Mouse (Mus musculus) adrenal gland, postnatal 10 days (tissue): ENCODE measurements at regions not wholly inside any gene's neighbourhood (a gene's known extent, or its start where the extent isn't known, plus 50 kb on each side); places are given as distances from the start of the nearest gene placed in this dataset.
A peak's percentile ranks its signal among the peaks of the same experiment; 100 is the strongest.

ENCODE experiments used
- DNase-seq: peaks from one replicate; pipeline ENCODE4 v3.0.0; 2021; ENCODE audit warnings: mixed read lengths

DNA sequence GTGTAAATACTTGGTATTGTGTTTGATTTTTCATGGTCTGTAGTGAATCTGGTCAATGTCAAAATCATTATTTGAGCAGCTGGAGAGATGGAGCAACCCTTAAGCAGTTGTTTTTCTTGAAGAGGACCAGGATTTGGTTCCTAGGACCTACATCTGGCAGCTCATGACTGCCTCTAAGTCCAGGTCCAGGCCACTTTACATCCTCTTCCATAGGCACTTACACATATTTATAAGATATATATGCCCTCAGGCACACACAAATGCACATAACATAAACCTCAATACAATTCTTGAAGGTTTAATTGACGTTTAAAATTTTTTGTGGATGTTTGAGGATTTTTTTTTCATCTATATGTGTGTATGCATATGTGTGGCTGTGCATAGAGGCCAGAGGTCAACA lies 96.8 kb upstream of the Fam240b start:
- no peak for DNase-seq

DNA sequence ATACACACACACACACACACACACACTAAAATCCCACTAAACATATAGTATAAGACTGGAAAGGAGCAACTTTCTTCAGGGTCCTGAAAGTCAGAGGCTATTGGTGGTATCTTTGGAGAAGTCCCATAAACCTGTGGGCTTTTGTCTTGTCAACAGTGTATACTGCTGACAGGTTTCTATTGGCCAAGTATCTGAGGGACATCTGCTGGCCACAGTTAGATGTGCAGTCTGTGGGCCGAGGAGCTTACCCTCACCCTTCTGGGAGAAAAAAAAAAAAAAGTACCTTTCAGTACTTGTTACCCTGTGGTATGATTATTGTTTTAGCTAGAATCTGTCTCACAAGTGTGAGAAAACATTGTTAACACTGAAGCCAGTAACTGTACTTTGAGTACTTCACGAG lies 76.1 kb upstream of the Fam240b start:
- peak; percentile 28 for DNase-seq

DNA sequence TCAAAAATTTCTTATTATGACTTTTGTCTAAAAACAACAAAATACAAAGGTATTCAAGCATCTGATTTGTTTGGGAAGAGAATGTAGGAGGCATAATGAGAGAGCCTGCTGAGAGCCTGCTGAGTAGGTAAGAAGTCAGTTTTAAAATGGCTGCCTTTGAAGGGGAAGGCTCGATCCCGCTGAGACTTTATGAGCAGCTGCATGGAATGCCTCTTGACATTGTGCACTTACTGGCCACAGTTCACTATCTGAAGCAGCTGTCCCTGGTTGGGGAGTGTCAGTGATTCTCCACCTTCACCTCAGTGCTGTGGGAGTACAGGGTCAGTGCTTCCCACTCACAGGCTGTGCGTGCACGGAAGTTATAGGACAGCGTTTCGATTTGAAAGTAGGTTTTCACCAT lies 71.3 kb upstream of the Fam240b start:
- DNase-seq, result no peak

DNA sequence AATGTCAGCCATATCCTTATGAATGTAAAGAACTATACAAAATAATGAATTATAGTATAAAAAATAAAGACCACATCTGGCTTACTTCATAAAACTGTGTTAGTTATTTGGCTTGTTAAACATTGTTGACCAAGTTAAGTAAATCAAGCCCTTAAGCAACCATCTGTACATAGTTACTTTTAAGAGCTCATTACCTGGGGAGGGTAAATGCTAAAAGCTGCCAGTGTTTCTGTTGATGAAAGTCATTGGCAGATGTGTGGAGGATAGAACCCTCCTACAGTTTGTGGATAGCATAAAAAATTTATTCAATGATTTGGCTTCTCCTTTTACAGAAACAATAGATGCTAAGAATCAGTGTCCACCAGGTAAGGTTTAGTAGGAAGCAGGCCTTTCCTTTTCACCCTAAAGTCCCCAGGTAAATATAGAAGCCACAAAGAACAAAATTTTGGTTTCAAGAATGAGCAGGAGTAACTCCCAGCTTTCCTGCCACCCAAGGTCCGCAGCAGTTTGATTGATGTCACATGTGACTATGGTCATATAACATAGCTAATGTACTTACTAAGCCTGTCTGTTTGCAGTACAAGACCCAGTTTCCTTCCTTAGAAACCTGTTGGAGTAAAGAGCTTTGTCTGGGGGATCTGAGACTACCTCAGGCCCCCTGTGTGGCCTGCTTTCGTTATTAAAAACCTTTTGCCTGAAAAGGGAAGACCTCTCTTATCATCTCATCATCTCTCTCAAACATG lies 69.5 kb upstream of the Fam240b start:
- no peak for DNase-seq

DNA sequence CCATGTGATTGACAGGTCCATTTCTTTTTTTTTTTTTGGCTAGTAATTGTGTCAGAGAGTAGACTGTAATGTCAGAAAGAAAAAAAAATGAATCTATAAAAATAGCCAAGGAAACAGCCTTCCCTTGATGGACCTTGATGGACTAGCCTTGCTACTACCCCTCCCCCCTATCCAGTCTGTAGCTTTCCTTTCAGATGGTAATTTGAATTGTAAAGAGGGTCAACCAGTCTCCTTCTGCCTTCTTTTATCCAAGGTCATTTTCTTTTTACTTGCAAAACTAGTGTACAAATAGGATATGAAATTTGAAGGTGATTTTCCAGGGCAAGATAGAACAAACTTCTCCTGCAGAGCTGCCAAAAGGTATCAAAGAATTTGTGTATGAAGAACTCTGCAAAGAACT lies 68.2 kb upstream of the Fam240b start:
- DNase-seq, result no peak
